Mouse (Mus musculus) bone marrow, adult 2 months (tissue): ENCODE data around the gene Hoxa3.

Experiments
- CTCF ChIP-seq: fragments of 200-500 bp; IDR thresholded peaks from 2 replicates; pipeline ENCODE4 v1.5.1; 2011; ENCODE audit warnings: low read length, control low read depth; ENCODE audit not compliant: control insufficient read depth, insufficient read depth
- POLR2A ChIP-seq: fragments of 200-500 bp; IDR thresholded peaks from 2 replicates; pipeline ENCODE4 v1.6.1; 2011; ENCODE audit warnings: low read depth, mild to moderate bottlenecking, control low read depth, low read length, borderline replicate concordance; ENCODE audit not compliant: control insufficient read depth

DNA sequence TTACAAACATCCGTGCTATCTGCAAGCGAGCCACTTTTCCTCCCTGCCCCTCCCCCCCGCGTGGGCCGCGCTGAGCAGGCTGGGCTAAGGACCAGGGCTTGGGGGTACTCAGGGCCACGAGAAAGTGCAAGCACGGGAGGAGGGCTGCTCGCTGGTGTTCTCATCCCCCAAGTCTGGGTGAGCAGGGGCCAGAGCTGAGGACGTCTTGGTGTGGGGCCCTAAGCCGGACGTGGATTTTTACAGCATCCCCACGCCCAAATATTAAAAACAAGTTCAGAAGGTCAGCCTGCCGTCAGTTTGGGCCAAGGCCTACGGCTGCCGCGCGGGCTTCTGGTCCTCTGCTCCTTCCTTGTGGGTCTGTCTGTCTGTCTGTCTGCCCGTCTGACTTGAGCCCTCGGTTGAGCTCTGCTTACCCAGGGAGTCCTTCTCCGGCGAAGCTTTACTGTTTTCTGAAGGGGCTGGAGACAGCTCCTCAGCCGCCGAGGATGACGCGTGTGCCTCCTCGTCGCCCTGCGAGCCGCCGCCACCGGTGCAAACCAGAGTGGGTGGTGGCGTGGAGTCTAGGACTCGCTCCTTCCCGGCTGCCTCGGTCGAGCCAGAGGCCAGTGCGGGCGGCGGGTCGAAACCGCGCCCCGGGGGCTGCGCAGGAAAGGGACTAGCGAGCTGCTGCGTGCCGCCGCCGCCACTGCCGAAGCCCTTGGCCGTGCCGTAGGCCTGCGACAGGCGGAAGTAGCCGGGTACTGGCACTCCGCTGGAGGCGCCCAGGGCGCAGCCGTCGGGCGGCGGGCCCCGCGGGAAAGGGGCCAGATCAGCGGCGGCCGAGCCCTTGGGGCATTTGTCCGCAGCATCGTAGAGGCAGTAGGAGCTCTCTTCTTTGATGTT lies 20.7 kb upstream of the Hoxa3 start:
- TF ChIP-seq CTCF (no peak), POLR2A (no peak)
